Mouse (Mus musculus) ES-E14 (cell line): Measurements from ENCODE around the gene Iqsec2. TPM values are rescaled to one million over a fixed set of nuclear protein-coding genes. Genes with fewer than 3 reads are reported as not detected.

Experiments
- DNase-seq: peaks from one replicate; pipeline ENCODE4 v3.0.0-alpha.2; 2013; ENCODE audit warnings: low read depth, low spot score
- H3K27ac ChIP-seq: 2 replicates; pipeline ENCODE4 v1.5.1; 2012; ENCODE audit warnings: low read depth, mild to moderate bottlenecking, low read length, moderate library complexity, mixed read lengths; ENCODE audit not compliant: poor library complexity, insufficient read depth, severe bottlenecking
- H3K36me3 ChIP-seq: 2 replicates; pipeline ENCODE4 v1.6.1; 2012; ENCODE audit warnings: mild to moderate bottlenecking, low read length, moderate library complexity, mixed read lengths; ENCODE audit not compliant: control insufficient read depth, poor library complexity, insufficient read depth, severe bottlenecking
- H3K4me1 ChIP-seq, 2 experiments: fragments of 150-350 bp in 1 of 2; sonication (generic) in 1 of 2; 2 replicates each; pipeline ENCODE4 v1.6.1; 2012; ENCODE audit warnings: low read length in 2 of 2, mild to moderate bottlenecking in 1 of 2, mixed read lengths in 1 of 2; ENCODE audit not compliant: control insufficient read depth in 2 of 2, insufficient read depth in 2 of 2, poor library complexity in 1 of 2
- H3K4me3 ChIP-seq, 2 experiments: fragments of 150-350 bp in 1 of 2; sonication (generic) in 1 of 2; 2 replicates each; pipeline ENCODE4 v1.5.1; 2012; ENCODE audit warnings: low read length in 2 of 2, low read depth in 1 of 2, mild to moderate bottlenecking in 1 of 2, mixed read lengths in 1 of 2; ENCODE audit not compliant: insufficient read depth in 1 of 2, poor library complexity in 1 of 2, severe bottlenecking in 1 of 2
- H3K9ac ChIP-seq: 2 replicates; pipeline ENCODE4 v1.6.1; 2012; ENCODE audit warnings: low read depth, mild to moderate bottlenecking, low read length, mixed read lengths; ENCODE audit not compliant: poor library complexity, insufficient read depth, severe bottlenecking
- H3K9me3 ChIP-seq: fragments of 150-350 bp; sonication (generic); 2 replicates; pipeline ENCODE4 v1.6.1; 2012; ENCODE audit warnings: low read depth, mild to moderate bottlenecking, low read length; ENCODE audit not compliant: control insufficient read depth, insufficient read depth
- CHD2 ChIP-seq: IDR thresholded peaks from 2 replicates; pipeline ENCODE4 v1.6.1; 2014; ENCODE audit warnings: mild to moderate bottlenecking, low read depth, low read length, inconsistent platforms
- HCFC1 ChIP-seq: IDR thresholded peaks from 2 replicates; pipeline ENCODE4 v1.6.1; 2012; ENCODE audit warnings: low read length, inconsistent platforms, borderline replicate concordance; ENCODE audit not compliant: insufficient read depth
- MAFK ChIP-seq: IDR thresholded peaks from 2 replicates; pipeline ENCODE4 v1.6.1; 2014; ENCODE audit warnings: mild to moderate bottlenecking, low read depth, low read length, inconsistent platforms; ENCODE audit not compliant: insufficient read depth
- ZC3H11A ChIP-seq: IDR thresholded peaks from 2 replicates; pipeline ENCODE4 v1.6.1; 2012; ENCODE audit warnings: low read depth, mild to moderate bottlenecking, inconsistent platforms, low read length, borderline replicate concordance
- ZNF384 ChIP-seq: IDR thresholded peaks from 2 replicates; pipeline ENCODE4 v1.6.1; 2012; ENCODE audit warnings: low read depth, low read length, inconsistent platforms
- in situ Hi-C, 2 experiments: fragments of 600-800 bp; cut with MboI; formaldehyde crosslinking; loops; one replicate each; pipeline ENCODE4 v1.15.1; 2025; ENCODE audit warnings: low sequenced_read_pairs in 2 of 2, inconsistent platforms in 1 of 2; ENCODE audit not compliant: unreplicated experiment in 2 of 2
- total RNA-seq: library from RNA; depleted of rRNA; stranded (reverse); fragments of 300-350 nt; gene quantifications from 2 replicates; pipeline ENCODE4 v1.2.3, GENCODE M21; 2012; rRNA removed

The Iqsec2 gene
- 1.2 and 1.3 TPM in 2 replicates for total RNA-seq

GRCm38 (mm10) chrX:152143941-152144741 lies at the start of gene Iqsec2:
Iqsec2 (plus strand) TSS chrX:152144268.
- H3K4me1 ChIP-seq = no peaks in the 10 kb centered on the region
- no peak within 1 kb of the TSS for H3K27ac ChIP-seq
- in situ Hi-C loops = no loop called here
- H3K9me3 ChIP-seq = no peaks in the 10 kb centered on the region
- H3K36me3 ChIP-seq = no peaks in the 10 kb centered on the region
- no peak for DNase-seq
- H3K4me3 ChIP-seq = peak within 1 kb of the TSS; percentile 76
- H3K9ac ChIP-seq = peak within 1 kb of the TSS; percentile 63
- TF ChIP-seq MAFK = no peak
- no peak for TF ChIP-seq CHD2
- no peak for TF ChIP-seq ZC3H11A
- no peak for TF ChIP-seq ZNF384
- no peak for TF ChIP-seq HCFC1

GRCm38 (mm10) chrX:152097572-152097971 lies 46.5 kb upstream of the Iqsec2 start:
- Histone ChIP-seq H3K9ac (no peak overlapping the region), H3K4me3 (no peak overlapping the region), H3K36me3 (no peaks in the 10 kb centered on the region), H3K27ac (no peak overlapping the region), H3K4me1 (no peaks in the 10 kb centered on the region), H3K9me3 (no peaks in the 10 kb centered on the region)
- DNase-seq = no peak
- in situ Hi-C loops = no loop called here
- TF ChIP-seq ZC3H11A (no peak), MAFK (no peak), CHD2 (no peak)

GRCm38 (mm10) chrX:152121687-152122086 lies 22.4 kb upstream of the Iqsec2 start:
- in situ Hi-C loops = no loop called here
- TF ChIP-seq ZC3H11A (no peak), HCFC1 (no peak), CHD2 (no peak), ZNF384 (no peak), MAFK (no peak)
- no peak overlapping the region for H3K4me3 ChIP-seq
- no peaks in the 10 kb centered on the region for H3K9me3 ChIP-seq
- H3K36me3 ChIP-seq = no peaks in the 10 kb centered on the region
- H3K27ac ChIP-seq = no peak overlapping the region
- DNase-seq = no peak
- no peaks in the 10 kb centered on the region for H3K4me1 ChIP-seq
- H3K9ac ChIP-seq = no peak overlapping the region

- Histone ChIP-seq H3K9ac (no peak overlapping the region), H3K36me3 (no peaks in the 10 kb centered on the region), H3K4me3 (no peak overlapping the region), H3K4me1 (no peaks in the 10 kb centered on the region), H3K27ac (no peak overlapping the region), H3K9me3 (no peaks in the 10 kb centered on the region)
- TF ChIP-seq ZC3H11A = no peak
- no peak for TF ChIP-seq ZNF384
- TF ChIP-seq HCFC1 = no peak
- no peak for TF ChIP-seq MAFK
- no peak for TF ChIP-seq CHD2
- in situ Hi-C loops = no loop called here
- no peak for DNase-seq
Observed at GRCm38 (mm10) chrX:152130777-152131176, 13.3 kb upstream of the Iqsec2 start.
